Mouse (Mus musculus): ENCODE measurements at regions not wholly inside any gene's neighbourhood (a gene's known extent, or its start where the extent isn't known, plus 50 kb on each side); places are given as distances from the start of the nearest gene placed in this dataset.

- Histone ChIP-seq H3K4me3 (no peak overlapping the region), H3K27me3 (no peaks in the 10 kb centered on the region), H3K4me2 (no peak overlapping the region), H3K9ac (no peak overlapping the region), H3K4me1 (0 out of 2 replicates have a peak, but pooled peaks cover 5% of the 10 kb centered on the region), H3K36me3 (no peaks in the 10 kb centered on the region), H3K27ac (no peak overlapping the region), H3K9me3 (no peaks in the 10 kb centered on the region)
- WGBS = 88% methylated on average over 2 of the region's 2 CpGs
- no peak for ATAC-seq (ENCODE audit: insufficient number of reproducible peaks, insufficient read depth, low FRiP score, low TSS enrichment, low read depth)
Observed at GRCm38 (mm10) chr10:96841956-96842355, 225.2 kb downstream of the Btg1 start.

GRCm38 (mm10) chr10:96845906-96846305 is 229.1 kb downstream of the Btg1 start:
- H3K4me2 ChIP-seq = no peak overlapping the region
- H3K27me3 ChIP-seq = no peaks in the 10 kb centered on the region
- no peak overlapping the region for H3K9ac ChIP-seq
- H3K27ac ChIP-seq = no peak overlapping the region
- no peaks in the 10 kb centered on the region for H3K9me3 ChIP-seq
- no peak overlapping the region for H3K4me3 ChIP-seq
- 73% methylated on average over 4 of the region's 4 CpGs for WGBS
- no peak for ATAC-seq (ENCODE audit: insufficient number of reproducible peaks, insufficient read depth, low FRiP score, low TSS enrichment, low read depth)
- no peaks in the 10 kb centered on the region for H3K36me3 ChIP-seq
- peaks cover 8% of the 10 kb centered on the region; the same call in 1 of the 2 replicates for H3K4me1 ChIP-seq

- no peaks in the 10 kb centered on the region for H3K36me3 ChIP-seq
- WGBS = 62% methylated on average over 6 of the region's 6 CpGs
- H3K9ac ChIP-seq = no peak overlapping the region
- H3K4me3 ChIP-seq = no peak overlapping the region
- peaks cover 8% of the 10 kb centered on the region; the same call in 1 of the 2 replicates for H3K4me1 ChIP-seq
- no peak overlapping the region for H3K27ac ChIP-seq
- H3K4me2 ChIP-seq = no peak overlapping the region
- no peaks in the 10 kb centered on the region for H3K27me3 ChIP-seq
- H3K9me3 ChIP-seq = no peaks in the 10 kb centered on the region
- ATAC-seq (ENCODE audit: insufficient number of reproducible peaks, insufficient read depth, low FRiP score, low TSS enrichment, low read depth) = no peak
Observed at GRCm38 (mm10) chr10:96847028-96847427, 230.2 kb downstream of the Btg1 start.

GRCm38 (mm10) chr10:96847433-96848165 is 230.8 kb downstream of the Btg1 start:
- H3K9ac ChIP-seq = no peak overlapping the region
- ATAC-seq (ENCODE audit: insufficient number of reproducible peaks, insufficient read depth, low FRiP score, low TSS enrichment, low read depth) = no peak
- H3K4me1 ChIP-seq = peaks cover 8% of the 10 kb centered on the region; the same call in 1 of the 2 replicates
- H3K9me3 ChIP-seq = no peaks in the 10 kb centered on the region
- no peaks in the 10 kb centered on the region for H3K36me3 ChIP-seq
- H3K27me3 ChIP-seq = no peaks in the 10 kb centered on the region
- no peak overlapping the region for H3K27ac ChIP-seq
- H3K4me2 ChIP-seq = no peak overlapping the region
- WGBS = 75% methylated on average over 5 of the region's 5 CpGs
- H3K4me3 ChIP-seq = no peak overlapping the region

- 83% methylated on average over 2 of the region's 2 CpGs for WGBS
- H3K9me3 ChIP-seq = no peaks in the 10 kb centered on the region
- no peak overlapping the region for H3K9ac ChIP-seq
- H3K27me3 ChIP-seq = no peaks in the 10 kb centered on the region
- no peaks in the 10 kb centered on the region for H3K36me3 ChIP-seq
- no peak overlapping the region for H3K4me2 ChIP-seq
- ATAC-seq (ENCODE audit: insufficient number of reproducible peaks, insufficient read depth, low FRiP score, low TSS enrichment, low read depth) = no peak
- no peak overlapping the region for H3K4me3 ChIP-seq
- H3K4me1 ChIP-seq = peaks cover 8% of the 10 kb centered on the region; the same call in 1 of the 2 replicates
- H3K27ac ChIP-seq = no peak overlapping the region
Observed at GRCm38 (mm10) chr10:96848496-96848895, 231.7 kb downstream of the Btg1 start.

- H3K27ac ChIP-seq = no peak overlapping the region
- H3K36me3 ChIP-seq = no peaks in the 10 kb centered on the region
- no peak overlapping the region for H3K4me2 ChIP-seq
- no peak for ATAC-seq (ENCODE audit: insufficient number of reproducible peaks, insufficient read depth, low FRiP score, low TSS enrichment, low read depth)
- no peaks in the 10 kb centered on the region for H3K9me3 ChIP-seq
- no peaks in the 10 kb centered on the region for H3K4me1 ChIP-seq
- no peak overlapping the region for H3K4me3 ChIP-seq
- WGBS = 71% methylated on average over 2 of the region's 2 CpGs
- no peaks in the 10 kb centered on the region for H3K27me3 ChIP-seq
- no peak overlapping the region for H3K9ac ChIP-seq
Observed at GRCm38 (mm10) chr10:96860366-96860765, 243.6 kb downstream of the Btg1 start.

- no peak for ATAC-seq (ENCODE audit: insufficient number of reproducible peaks, insufficient read depth, low FRiP score, low TSS enrichment, low read depth)
- no peaks in the 10 kb centered on the region for H3K27me3 ChIP-seq
- H3K9me3 ChIP-seq = no peaks in the 10 kb centered on the region
- no peak overlapping the region for H3K27ac ChIP-seq
- no peak overlapping the region for H3K9ac ChIP-seq
- no peak overlapping the region for H3K4me3 ChIP-seq
- H3K36me3 ChIP-seq = no peaks in the 10 kb centered on the region
- no peak overlapping the region for H3K4me2 ChIP-seq
- H3K4me1 ChIP-seq = no peaks in the 10 kb centered on the region
- WGBS = 76% methylated on average over 8 of the region's 8 CpGs
Observed at GRCm38 (mm10) chr10:96863230-96863629, 246.4 kb downstream of the Btg1 start.

GRCm38 (mm10) chr10:96866468-96866867 is 249.7 kb downstream of the Btg1 start:
- no peaks in the 10 kb centered on the region for H3K27me3 ChIP-seq
- H3K9me3 ChIP-seq = no peaks in the 10 kb centered on the region
- H3K36me3 ChIP-seq = no peaks in the 10 kb centered on the region
- 61% methylated on average over 3 of the region's 3 CpGs for WGBS
- ATAC-seq (ENCODE audit: insufficient number of reproducible peaks, insufficient read depth, low FRiP score, low TSS enrichment, low read depth) = no peak
- H3K27ac ChIP-seq = no peak overlapping the region
- no peak overlapping the region for H3K4me2 ChIP-seq
- H3K4me3 ChIP-seq = no peak overlapping the region
- H3K9ac ChIP-seq = no peak overlapping the region
- no peaks in the 10 kb centered on the region for H3K4me1 ChIP-seq

GRCm38 (mm10) chr10:96871559-96872160 is 254.9 kb downstream of the Btg1 start:
- H3K4me1 ChIP-seq = no peaks in the 10 kb centered on the region
- H3K27me3 ChIP-seq = no peaks in the 10 kb centered on the region
- WGBS = 83% methylated on average over 7 of the region's 7 CpGs
- no peak overlapping the region for H3K27ac ChIP-seq
- H3K9ac ChIP-seq = no peak overlapping the region
- no peak overlapping the region for H3K4me2 ChIP-seq
- no peaks in the 10 kb centered on the region for H3K9me3 ChIP-seq
- H3K4me3 ChIP-seq = no peak overlapping the region
- no peaks in the 10 kb centered on the region for H3K36me3 ChIP-seq
- no peak for ATAC-seq (ENCODE audit: insufficient number of reproducible peaks, insufficient read depth, low FRiP score, low TSS enrichment, low read depth)

GRCm38 (mm10) chr10:96874646-96875045 is 257.8 kb downstream of the Btg1 start:
- H3K4me1 ChIP-seq = no peaks in the 10 kb centered on the region
- no peak overlapping the region for H3K9ac ChIP-seq
- no peaks in the 10 kb centered on the region for H3K27me3 ChIP-seq
- H3K36me3 ChIP-seq = no peaks in the 10 kb centered on the region
- 97% methylated on average over 1 of the region's 1 CpGs for WGBS
- ATAC-seq (ENCODE audit: insufficient number of reproducible peaks, insufficient read depth, low FRiP score, low TSS enrichment, low read depth) = no peak
- H3K4me3 ChIP-seq = no peak overlapping the region
- no peak overlapping the region for H3K4me2 ChIP-seq
- no peaks in the 10 kb centered on the region for H3K9me3 ChIP-seq
- no peak overlapping the region for H3K27ac ChIP-seq

GRCm38 (mm10) chr10:96875676-96876075 is 258.9 kb downstream of the Btg1 start:
- no peak for ATAC-seq (ENCODE audit: insufficient number of reproducible peaks, insufficient read depth, low FRiP score, low TSS enrichment, low read depth)
- H3K36me3 ChIP-seq = no peaks in the 10 kb centered on the region
- H3K9ac ChIP-seq = no peak overlapping the region
- no peaks in the 10 kb centered on the region for H3K9me3 ChIP-seq
- no peak overlapping the region for H3K4me3 ChIP-seq
- no peaks in the 10 kb centered on the region for H3K4me1 ChIP-seq
- no peaks in the 10 kb centered on the region for H3K27me3 ChIP-seq
- no peak overlapping the region for H3K4me2 ChIP-seq
- WGBS = 78% methylated on average over 3 of the region's 3 CpGs
- H3K27ac ChIP-seq = no peak overlapping the region

- ATAC-seq (ENCODE audit: insufficient number of reproducible peaks, insufficient read depth, low FRiP score, low TSS enrichment, low read depth) = no peak
- no peak overlapping the region for H3K9ac ChIP-seq
- H3K9me3 ChIP-seq = no peaks in the 10 kb centered on the region
- H3K27me3 ChIP-seq = no peaks in the 10 kb centered on the region
- no peak overlapping the region for H3K27ac ChIP-seq
- no peaks in the 10 kb centered on the region for H3K36me3 ChIP-seq
- H3K4me3 ChIP-seq = no peak overlapping the region
- no peak overlapping the region for H3K4me2 ChIP-seq
- no peaks in the 10 kb centered on the region for H3K4me1 ChIP-seq
- WGBS = 85% methylated on average over 2 of the region's 2 CpGs
Observed at GRCm38 (mm10) chr10:96879425-96879824, 262.6 kb downstream of the Btg1 start.

Data from embryonic facial prominence, embryonic 13.5 days (tissue).